Mouse (Mus musculus) intestine, embryonic 14.5 days (tissue): ENCODE measurements around the gene Igf1r. TPM values are rescaled to one million over a fixed set of nuclear protein-coding genes. Genes with fewer than 3 reads are reported as not detected.

Experiments used
- ATAC-seq: fragments of 200-750 bp; cut with Nextera tagmentation; replicated peaks from 2 replicates; pipeline ENCODE4 v1.8.0; 2017; ENCODE audit warnings: low read depth, moderate number of reproducible peaks, moderate TSS enrichment, moderate library complexity; ENCODE audit not compliant: low FRiP score, low TSS enrichment
- DNase-seq: peaks from one replicate; pipeline ENCODE4 v3.0.0-alpha.2; 2018; ENCODE audit warnings: low spot score
- H3K27ac ChIP-seq: fragments of 300-500 bp; sonication (generic); 2 replicates; pipeline ENCODE4 v1.5.1; 2014; ENCODE audit warnings: low read depth, mild to moderate bottlenecking, control low read depth
- H3K27me3 ChIP-seq: fragments of 300-500 bp; sonication (generic); replicated peaks from 2 replicates; pipeline ENCODE4 v1.6.1; 2014; ENCODE audit warnings: low read length, control low read depth; ENCODE audit not compliant: control insufficient read depth, insufficient read depth
- H3K36me3 ChIP-seq: fragments of 300-500 bp; sonication (generic); 2 replicates; pipeline ENCODE4 v1.6.1; 2014; ENCODE audit warnings: low read length, control low read depth; ENCODE audit not compliant: control insufficient read depth, insufficient read depth
- H3K4me1 ChIP-seq: fragments of 300-500 bp; sonication (generic); replicated peaks from 2 replicates; pipeline ENCODE4 v1.6.1; 2014; ENCODE audit warnings: low read length, control low read depth, mixed read lengths; ENCODE audit not compliant: control insufficient read depth, insufficient read depth
- H3K4me2 ChIP-seq: fragments of 300-500 bp; sonication (generic); 2 replicates; pipeline ENCODE4 v1.6.1; 2014; ENCODE audit warnings: low read length
- H3K4me3 ChIP-seq: fragments of 300-500 bp; sonication (generic); 2 replicates; pipeline ENCODE4 v1.5.1; 2014; ENCODE audit warnings: low read depth, low read length, control low read depth, mixed read lengths
- H3K9ac ChIP-seq: fragments of 300-500 bp; sonication (generic); 2 replicates; pipeline ENCODE4 v1.6.1; 2014; ENCODE audit warnings: mild to moderate bottlenecking, low read length
- H3K9me3 ChIP-seq: fragments of 300-500 bp; sonication (generic); 2 replicates; pipeline ENCODE4 v1.6.1; 2016; ENCODE audit warnings: low read length, control low read depth; ENCODE audit not compliant: control insufficient read depth
- WGBS: fragments of 180-500 bp; shearing (Covaris S2); extraction: QIAGEN DNeasy Blood & Tissue Kit; methylation state at CpG from one replicate; pipeline ENCODE4 v1.1.7; 2014; 5-methylcytosine and 5-hydroxymethylcytosine counted together
- polyA plus RNA-seq: library from polyadenylated mRNA; unstranded; fragments of >200 nt; fragmentation: Nextera tagmentation; extraction: Ambion mirVana; gene quantifications from 2 replicates; pipeline ENCODE4 v1.2.1, GENCODE M21; 2014

Igf1r gene
- polyA plus RNA-seq, 1 experiment from 2014 or later, result 18.4 TPM

- no peak for ATAC-seq
- WGBS, result 78% methylated on average over 5 of the region's 5 CpGs
Observed at GRCm38 (mm10) chr7:67985003-67985416, 32.4 kb downstream of the Igf1r start.

GRCm38 (mm10) chr7:67985511-67985910 lies 32.9 kb downstream of the Igf1r start:
- Histone ChIP-seq H3K4me2 (no peak overlapping the region), H3K9me3 (no peaks in the 10 kb centered on the region), H3K27ac (no peak overlapping the region), H3K36me3 (no peaks in the 10 kb centered on the region), H3K9ac (no peak overlapping the region), H3K27me3 (no peaks in the 10 kb centered on the region), H3K4me1 (peaks cover 41% of the 10 kb centered on the region), H3K4me3 (no peak overlapping the region)
- DNase-seq (no peak), ATAC-seq (no peak)
- 72% methylated on average over 5 of the region's 5 CpGs for WGBS

More at GRCm38 (mm10) chr7:67985003-67985416, 32.4 kb downstream of the Igf1r start:
- Histone ChIP-seq H3K9me3 (no peaks in the 10 kb centered on the region), H3K4me1 (peaks cover 41% of the 10 kb centered on the region), H3K4me2 (no peak overlapping the region), H3K4me3 (no peak overlapping the region), H3K27me3 (no peaks in the 10 kb centered on the region), H3K36me3 (no peaks in the 10 kb centered on the region), H3K9ac (no peak overlapping the region), H3K27ac (no peak overlapping the region)
- DNase-seq, result no peak

- no peak overlapping the region for H3K27ac ChIP-seq
Observed at GRCm38 (mm10) chr7:67986277-67986676, 33.6 kb downstream of the Igf1r start.

GRCm38 (mm10) chr7:67986816-67987215 lies 34.2 kb downstream of the Igf1r start:
- H3K9me3 ChIP-seq, result no peaks in the 10 kb centered on the region
- 0 out of 2 replicates have a peak overlapping the region, but pooled peaks have one; percentile 8 for H3K4me2 ChIP-seq
- no peak overlapping the region for H3K27ac ChIP-seq
- H3K4me3 ChIP-seq, result no peak overlapping the region
- ATAC-seq, result no peak
- no peak overlapping the region for H3K9ac ChIP-seq
- 56% methylated on average over 11 of the region's 11 CpGs for WGBS
- peaks cover 31% of the 10 kb centered on the region for H3K4me1 ChIP-seq
- no peaks in the 10 kb centered on the region for H3K36me3 ChIP-seq
- H3K27me3 ChIP-seq, result no peaks in the 10 kb centered on the region
- DNase-seq, result no peak

More at GRCm38 (mm10) chr7:67986277-67986676, 33.6 kb downstream of the Igf1r start:
- WGBS, result 75% methylated on average over 10 of the region's 10 CpGs
- no peak overlapping the region for H3K9ac ChIP-seq
- H3K4me3 ChIP-seq, result no peak overlapping the region
- no peak for DNase-seq
- H3K4me2 ChIP-seq, result no peak overlapping the region
- H3K36me3 ChIP-seq, result no peaks in the 10 kb centered on the region
- H3K4me1 ChIP-seq, result peaks cover 35% of the 10 kb centered on the region
- no peaks in the 10 kb centered on the region for H3K27me3 ChIP-seq
- no peak for ATAC-seq
- H3K9me3 ChIP-seq, result no peaks in the 10 kb centered on the region

- Histone ChIP-seq H3K4me2 (no peak overlapping the region), H3K27me3 (no peaks in the 10 kb centered on the region), H3K4me1 (peaks cover 26% of the 10 kb centered on the region), H3K36me3 (no peaks in the 10 kb centered on the region), H3K4me3 (no peak overlapping the region), H3K9ac (no peak overlapping the region), H3K27ac (no peak overlapping the region), H3K9me3 (no peaks in the 10 kb centered on the region)
- WGBS, result 57% methylated on average over 2 of the region's 2 CpGs
- no peak for DNase-seq
- no peak for ATAC-seq
Observed at GRCm38 (mm10) chr7:67989376-67989775, 36.7 kb downstream of the Igf1r start.

GRCm38 (mm10) chr7:67993614-67994013 lies 41.0 kb downstream of the Igf1r start:
- ATAC-seq (no peak), DNase-seq (no peak)
- Histone ChIP-seq H3K36me3 (no peaks in the 10 kb centered on the region), H3K4me3 (no peak overlapping the region), H3K9ac (no peak overlapping the region), H3K27me3 (no peaks in the 10 kb centered on the region), H3K27ac (no peak overlapping the region), H3K9me3 (no peaks in the 10 kb centered on the region), H3K4me2 (no peak overlapping the region), H3K4me1 (peaks cover 17% of the 10 kb centered on the region)
- 96% methylated on average over 4 of the region's 4 CpGs for whole genome bisulfite sequencing

GRCm38 (mm10) chr7:67994346-67994858 lies 41.8 kb downstream of the Igf1r start:
- Histone ChIP-seq H3K9ac (no peak overlapping the region), H3K36me3 (no peaks in the 10 kb centered on the region), H3K4me2 (no peak overlapping the region), H3K9me3 (no peaks in the 10 kb centered on the region), H3K27me3 (no peaks in the 10 kb centered on the region), H3K27ac (no peak overlapping the region), H3K4me1 (peaks cover 24% of the 10 kb centered on the region), H3K4me3 (no peak overlapping the region)
- DNase-seq (no peak), ATAC-seq (no peak)
- WGBS, result 53% methylated on average over 7 of the region's 7 CpGs

GRCm38 (mm10) chr7:67995276-67995675 lies 42.6 kb downstream of the Igf1r start:
- Histone ChIP-seq H3K27ac (no peak overlapping the region), H3K4me1 (peaks cover 26% of the 10 kb centered on the region), H3K4me2 (no peak overlapping the region), H3K36me3 (no peaks in the 10 kb centered on the region), H3K4me3 (no peak overlapping the region), H3K9me3 (no peaks in the 10 kb centered on the region), H3K9ac (no peak overlapping the region), H3K27me3 (no peaks in the 10 kb centered on the region)
- DNase-seq (no peak), ATAC-seq (peak; percentile 29; the same call in 1 of the 2 replicates)
- WGBS, result 67% methylated on average over 8 of the region's 8 CpGs

GRCm38 (mm10) chr7:67996202-67996960 lies 43.8 kb downstream of the Igf1r start:
- no peak for ATAC-seq
- DNase-seq, result no peak

More at GRCm38 (mm10) chr7:67996202-67996960, 43.8 kb downstream of the Igf1r start:
- WGBS, result 19% methylated on average over 12 of the region's 12 CpGs
- H3K4me1 ChIP-seq, result peaks cover 26% of the 10 kb centered on the region
- H3K4me2 ChIP-seq, result no peak overlapping the region
- H3K9me3 ChIP-seq, result no peaks in the 10 kb centered on the region
- no peaks in the 10 kb centered on the region for H3K36me3 ChIP-seq
- no peak overlapping the region for H3K9ac ChIP-seq
- H3K4me3 ChIP-seq, result no peak overlapping the region
- H3K27me3 ChIP-seq, result no peaks in the 10 kb centered on the region
- H3K27ac ChIP-seq, result no peak overlapping the region
